Mouse (Mus musculus) pancreas, adult 10 weeks (tissue): Measurements from ENCODE around the gene Inmt. TPM values are rescaled to one million over a fixed set of nuclear protein-coding genes. Genes with fewer than 3 reads are reported as not detected.

Source experiments
- polyA plus RNA-seq: library from polyadenylated mRNA; stranded (reverse); fragments of 350-450 nt; fragmentation: Illumina TruSeq; extraction: RNeasy Lipid Tissue Mini Kit (QIAGEN cat#74804); gene quantifications from one replicate; pipeline ENCODE4 v1.2.3, GENCODE M21; 2015; ENCODE audit warnings: low read depth, low replicate concordance; ENCODE audit not compliant: insufficient read depth

Gene Inmt
- polyA plus RNA-seq, result 25.2 TPM

DNA sequence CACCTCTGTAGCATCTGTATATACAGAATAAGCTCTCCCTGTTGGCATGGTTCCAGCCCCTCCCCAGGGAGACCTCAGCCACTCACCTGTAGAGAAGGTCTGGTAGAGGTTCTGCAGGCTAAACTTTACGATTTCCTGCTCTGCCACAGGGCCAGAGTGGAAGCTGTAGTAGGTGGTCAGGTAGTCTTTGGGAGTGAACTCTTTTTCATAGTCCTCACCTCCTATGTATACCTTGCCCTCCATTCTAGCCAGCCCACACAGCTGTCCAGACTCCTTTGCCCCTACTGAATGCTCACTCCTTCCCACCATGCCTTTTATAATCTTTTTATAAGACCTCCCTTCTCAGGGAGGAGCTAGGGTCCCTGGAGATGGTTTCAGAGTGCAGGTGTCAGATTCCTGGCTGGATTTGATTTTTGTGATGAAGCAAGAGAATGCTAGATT lies at the start of gene Inmt:
Gene Inmt (minus strand): TSS at position 303 of the 441 bp plus-strand sequence.

DNA sequence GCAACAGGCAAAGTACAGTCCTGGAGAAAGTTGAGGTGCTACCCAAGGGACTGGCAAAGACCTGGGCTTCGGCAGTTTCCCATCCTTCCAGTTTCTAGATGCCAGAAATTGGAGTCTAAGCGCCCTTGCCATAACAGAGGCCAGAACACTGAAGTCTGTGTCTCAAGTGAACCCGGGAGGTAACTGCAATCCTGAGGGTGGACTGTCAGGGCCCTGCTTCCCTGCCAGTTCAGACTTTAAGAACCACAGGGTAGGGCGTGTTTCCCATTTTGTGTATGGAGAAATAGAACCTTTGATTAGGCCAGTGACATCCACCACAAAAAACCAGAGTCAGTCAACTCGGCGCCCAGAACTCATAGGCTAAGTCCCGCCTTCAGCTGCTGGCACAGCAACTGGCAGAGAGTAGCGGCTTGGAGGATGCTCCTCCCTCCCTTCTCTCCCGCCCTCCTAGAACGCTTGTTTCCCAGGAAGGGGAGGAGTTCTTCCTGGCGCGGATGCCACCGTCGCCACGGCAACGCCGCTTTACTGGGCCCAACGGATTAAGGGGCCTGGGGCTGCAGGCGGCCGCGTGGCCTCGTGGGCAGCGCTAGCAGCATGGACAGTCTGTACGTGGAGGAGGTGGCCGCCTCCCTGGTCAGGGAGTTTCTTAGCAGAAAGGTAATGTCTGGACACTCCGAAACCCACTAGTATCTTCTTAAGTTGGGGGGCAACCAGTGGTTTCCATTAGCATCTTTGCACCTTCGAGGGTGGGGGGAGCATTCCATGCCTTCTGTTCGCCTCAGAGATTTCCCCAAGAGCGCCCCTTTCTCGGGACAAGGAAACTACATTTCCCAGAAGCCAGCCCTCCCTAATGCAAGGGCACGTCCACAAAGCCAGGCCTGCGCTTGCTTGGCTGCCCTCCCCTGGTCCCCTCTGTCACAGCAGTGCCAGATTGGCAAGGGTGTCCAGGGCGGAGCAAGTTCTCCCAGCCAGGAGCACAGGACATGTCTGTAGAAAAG lies 28.4 kb upstream of the Inmt start, which contains the start of gene Mindy4:
Gene Mindy4 (plus strand): TSS at position 471 of the 998 bp plus-strand sequence.

DNA sequence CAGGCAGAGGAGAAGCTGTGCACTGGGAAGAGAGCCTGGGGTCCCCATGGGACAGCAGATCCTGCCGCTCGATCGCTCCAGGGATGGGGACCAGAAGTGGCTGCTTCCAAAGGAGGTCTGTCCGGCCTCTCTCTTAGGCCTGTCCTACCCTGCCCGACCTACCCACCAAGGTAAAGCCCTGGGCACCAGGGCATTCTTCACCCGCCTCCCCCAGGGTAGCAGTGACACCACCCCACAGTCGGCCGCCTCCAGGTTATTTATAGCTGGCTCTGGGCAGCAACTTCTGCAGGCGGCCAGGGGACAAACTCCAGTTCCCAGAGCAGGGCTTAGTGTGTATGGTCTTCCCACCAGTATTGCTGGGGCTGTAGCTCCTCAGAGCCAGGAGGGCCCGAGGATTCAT lies 42.0 kb downstream of the Inmt start, which contains the start of gene Crhr2:
Gene Crhr2 (minus strand): TSS at position 223 of the 400 bp plus-strand sequence.

Other genes with a start within 250 kb of the Inmt start
- gene Nod1, start 202.4 kb downstream of the Inmt start, polyA plus RNA-seq, result 8.8 TPM
- 7.3 TPM for gene Ggct, start 182.1 kb downstream of the Inmt start, polyA plus RNA-seq
- gene Gars, start 137.0 kb downstream of the Inmt start, polyA plus RNA-seq, result 20.9 TPM
- gene Crhr2, start 42.0 kb downstream of the Inmt start, polyA plus RNA-seq, result 0.78 TPM
- 1.6 TPM for gene Mindy4, start 28.3 kb upstream of the Inmt start, polyA plus RNA-seq
- 90.3 TPM for gene Aqp1, start 161.4 kb upstream of the Inmt start, polyA plus RNA-seq
- not detected for gene Ghrhr, start 201.3 kb upstream of the Inmt start, polyA plus RNA-seq